Mouse (Mus musculus) spleen, adult 18-20 months (tissue): ENCODE measurements around the gene Gm11077.

Experiments used
- DNase-seq, 2 experiments: peaks; one replicate each; pipeline ENCODE4 v3.0.0; 2022; ENCODE audit warnings: mixed read lengths in 2 of 2

The Gm11077 gene

GRCm38 (mm10) chr6:140729272-140729671, at the start of gene Gm11077:
Gene Gm11077, plus strand, starts transcription at chr6:140729284.
- no peak for DNase-seq

DNA sequence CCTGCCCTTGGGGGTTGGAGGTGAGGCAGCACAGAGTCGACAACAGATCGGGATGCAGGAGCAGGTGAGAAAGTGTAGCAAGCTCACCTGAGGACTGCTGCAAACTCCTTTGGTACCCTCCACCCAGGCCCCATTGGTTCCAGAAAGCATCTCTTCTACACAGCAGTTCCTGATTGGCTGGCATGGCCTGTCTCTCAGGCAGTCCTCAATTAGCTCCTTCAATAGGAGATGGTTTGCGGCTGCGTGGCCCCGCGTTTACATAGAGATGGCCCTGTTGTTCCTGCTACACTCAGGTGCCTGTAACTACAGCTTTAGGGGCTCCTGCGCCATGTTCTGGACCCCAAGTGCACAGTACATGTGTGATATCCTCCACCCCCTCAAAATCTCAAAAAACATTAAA, 48.4 kb upstream of the Gm11077 start:
- DNase-seq = no peak

- no peak for DNase-seq
These were observed 46.3 kb upstream of the Gm11077 start for GRCm38 (mm10) chr6:140682829-140683228.

- DNase-seq = no peak
These were observed 44.7 kb upstream of the Gm11077 start for GRCm38 (mm10) chr6:140684403-140684802.

DNA sequence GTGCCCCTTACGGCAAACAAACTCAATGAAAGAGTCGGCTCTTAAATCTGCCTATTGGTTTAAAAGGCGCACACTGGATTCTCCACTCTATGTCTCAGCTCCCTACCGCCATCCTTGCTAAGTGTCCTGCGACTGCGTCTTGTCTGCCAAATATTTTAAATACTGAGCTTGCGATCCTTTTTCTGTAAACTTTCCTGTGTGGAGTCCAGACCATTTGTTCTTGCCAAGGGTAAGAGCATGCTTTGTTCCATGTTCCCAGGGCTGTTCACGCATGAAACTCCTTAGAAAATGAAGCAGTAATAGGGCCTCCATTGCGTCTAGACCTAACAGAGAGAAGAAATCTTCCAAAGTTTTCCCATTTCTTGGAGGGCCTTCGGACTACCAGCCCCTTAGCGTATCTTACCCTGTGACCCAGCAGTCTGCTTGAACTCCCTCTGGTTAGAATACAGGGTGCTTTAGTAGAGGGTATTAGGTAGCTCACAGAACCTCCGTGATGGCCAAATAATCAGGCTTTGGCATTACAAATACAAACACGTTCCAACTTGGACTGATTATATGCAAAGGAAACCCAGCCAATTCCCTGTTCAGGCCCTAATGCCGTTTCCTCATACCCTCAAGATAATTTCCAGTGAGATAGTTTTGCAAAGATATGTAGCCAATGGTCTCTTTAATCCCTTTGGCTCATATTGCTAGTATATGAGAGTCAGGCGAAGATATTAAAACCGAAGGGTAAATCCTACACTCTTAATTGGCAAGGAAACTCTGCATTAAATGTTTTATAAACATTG, 39.3 kb upstream of the Gm11077 start:
- DNase-seq = no peak

DNA sequence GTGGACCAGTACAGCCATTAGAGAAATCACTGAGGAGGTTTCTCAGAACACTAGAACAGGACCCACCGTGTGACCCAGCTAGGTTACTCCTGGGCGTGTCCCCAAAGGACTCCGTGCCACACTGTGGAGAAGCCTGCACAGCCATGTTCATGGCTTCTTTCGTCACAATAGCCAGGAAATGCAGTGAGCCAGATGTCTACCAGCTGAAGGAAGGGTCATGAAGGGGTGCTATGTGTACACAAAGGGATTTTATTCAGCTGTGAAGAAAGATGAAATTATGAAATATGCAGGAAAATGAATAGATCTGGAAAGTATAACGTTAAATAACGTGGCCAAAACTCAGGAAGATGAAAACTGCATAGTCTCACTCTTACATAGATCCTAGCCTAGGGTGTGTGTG, 36.9 kb upstream of the Gm11077 start:
- DNase-seq = no peak

- no peak for DNase-seq
These were observed 32.7 kb upstream of the Gm11077 start for GRCm38 (mm10) chr6:140696192-140696879.

DNA sequence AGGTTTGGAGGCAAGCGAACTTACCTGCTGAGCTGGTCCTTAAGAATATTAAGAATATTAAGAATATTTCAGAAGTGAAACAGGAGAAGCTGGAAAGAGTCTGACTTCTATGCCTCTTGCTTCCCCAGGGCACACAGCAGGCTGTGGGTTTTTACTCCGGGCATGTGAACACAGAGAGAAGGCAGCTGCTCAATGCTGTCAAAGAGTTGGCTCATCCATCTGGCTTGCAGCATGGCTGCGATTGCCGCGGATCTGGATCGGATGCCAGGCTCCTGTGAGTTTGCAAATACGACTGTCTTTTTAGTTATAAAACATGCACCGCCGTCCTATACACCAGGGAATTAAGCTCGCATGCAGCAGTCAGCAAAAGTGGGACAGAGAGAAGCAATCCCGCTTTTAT, 31.1 kb upstream of the Gm11077 start:
- no peak for DNase-seq

DNA sequence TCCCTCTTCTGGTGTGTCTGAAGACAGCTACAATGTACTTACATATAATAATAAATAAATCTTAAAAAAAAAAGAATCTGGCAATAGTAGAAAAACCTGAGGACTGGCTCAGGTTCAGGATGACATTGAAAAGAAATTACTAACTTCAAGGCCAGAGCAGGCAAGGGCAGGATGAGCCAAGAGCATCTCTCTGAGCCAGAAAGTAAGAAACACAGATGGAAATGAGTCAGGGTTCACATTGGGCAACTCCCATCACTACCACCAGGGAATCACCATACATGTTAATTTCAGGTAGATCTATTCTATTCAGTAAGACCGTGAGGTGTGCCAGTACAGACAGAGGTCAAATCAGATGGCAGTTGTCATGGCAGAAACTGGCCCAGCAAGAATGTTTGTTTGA, 30.5 kb upstream of the Gm11077 start:
- DNase-seq = no peak

GRCm38 (mm10) chr6:140701259-140701658, 27.8 kb upstream of the Gm11077 start:
- no peak for DNase-seq

GRCm38 (mm10) chr6:140705132-140705531, 24.0 kb upstream of the Gm11077 start:
- no peak for DNase-seq

GRCm38 (mm10) chr6:140706056-140706455, 23.0 kb upstream of the Gm11077 start:
- DNase-seq = no peak

DNA sequence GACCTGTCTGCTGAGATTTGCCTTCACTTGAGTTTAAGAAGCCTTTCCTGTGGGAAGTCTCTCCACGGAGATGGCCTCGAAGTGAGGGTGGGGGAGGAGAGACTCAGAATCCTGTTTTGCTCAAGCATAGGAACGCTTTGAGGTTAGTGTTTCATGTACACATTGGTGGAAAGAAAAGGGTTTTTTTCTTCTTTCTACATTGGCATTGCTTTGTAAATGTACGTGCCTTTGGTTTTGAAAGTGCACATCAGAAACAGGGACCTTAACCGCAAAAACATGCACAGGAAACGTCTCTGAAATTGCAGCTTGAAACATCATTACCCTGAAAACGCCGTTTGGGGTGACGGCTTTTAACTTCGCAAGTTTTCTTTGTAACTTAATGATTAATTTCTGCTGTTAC, 21.0 kb upstream of the Gm11077 start:
- DNase-seq = no peak

DNA sequence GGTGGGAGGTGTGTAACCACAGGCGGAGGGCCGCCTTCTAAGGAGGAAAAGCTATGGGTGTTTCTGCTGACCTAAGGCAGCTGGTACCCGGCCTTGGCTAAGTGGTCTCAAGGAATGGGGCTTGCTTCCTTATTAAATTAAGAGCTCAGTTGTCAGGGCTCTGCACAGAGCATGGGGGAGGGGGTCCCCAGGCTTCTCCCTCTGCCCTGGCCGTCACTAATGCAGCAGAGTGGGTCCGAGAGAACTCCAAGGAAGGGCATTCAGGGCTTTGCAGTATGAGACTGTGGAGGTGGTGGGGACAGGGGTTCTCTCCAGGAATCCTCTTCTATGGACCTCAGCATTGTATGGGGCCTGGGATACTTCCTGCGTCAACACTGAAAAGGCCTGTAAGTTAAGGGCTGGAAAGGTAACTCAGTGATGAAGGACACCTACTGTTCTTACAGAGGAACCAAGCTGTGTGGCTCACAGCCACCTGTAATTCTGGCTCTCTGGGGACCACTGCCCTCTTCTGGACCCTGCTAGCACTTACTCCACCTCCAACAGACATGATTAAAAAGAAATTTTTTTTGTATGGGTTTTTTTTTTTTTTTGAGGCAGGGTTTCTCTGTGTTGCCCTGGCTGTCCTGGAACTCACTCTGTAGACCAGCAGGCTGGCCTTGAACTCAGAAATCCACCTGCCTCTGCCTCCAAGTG, 19.5 kb upstream of the Gm11077 start:
- DNase-seq = no peak

DNA sequence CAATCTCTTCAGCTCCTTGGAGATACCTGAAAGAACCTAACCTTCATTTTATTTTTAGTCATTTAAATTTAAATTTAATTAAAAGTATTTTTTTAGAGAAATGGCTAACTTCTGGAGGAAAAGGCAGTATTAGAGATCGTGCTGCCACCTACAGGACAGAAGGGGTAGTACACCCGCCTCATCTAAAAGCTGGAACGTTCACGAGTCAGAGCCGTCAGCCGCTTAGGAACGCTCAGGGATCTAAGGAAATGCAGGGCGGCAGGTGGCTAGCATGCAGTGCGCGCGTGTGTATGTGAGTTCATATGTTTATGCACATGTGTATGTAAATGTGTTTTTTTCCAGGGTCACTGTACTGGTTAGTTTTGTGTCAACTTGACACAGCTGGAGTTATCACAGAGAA, 16.3 kb upstream of the Gm11077 start:
- peak in 1 of 2 experiments; percentile 57 for DNase-seq

DNA sequence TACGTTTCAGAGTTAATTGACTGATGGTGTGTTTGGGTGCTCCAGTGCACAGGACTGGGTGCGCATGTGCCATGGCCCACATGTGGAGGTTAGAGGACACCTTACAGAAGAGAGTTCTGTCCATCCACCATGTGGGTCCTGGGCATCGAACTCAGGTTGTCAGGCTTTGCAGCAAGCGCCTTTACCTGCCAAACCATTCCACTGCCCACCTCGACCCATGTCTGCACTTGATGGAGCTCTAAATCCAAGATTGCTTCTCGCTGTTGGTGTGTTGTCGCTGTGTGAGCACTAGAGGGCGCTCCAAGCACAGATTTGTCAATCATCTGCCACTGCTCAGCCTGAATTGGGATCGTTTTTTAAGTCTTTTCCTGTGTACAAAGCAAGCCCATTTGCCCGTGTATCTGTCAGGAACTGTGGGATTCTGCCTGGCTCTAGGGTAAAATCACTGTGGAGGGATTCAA, 14.1 kb upstream of the Gm11077 start:
- DNase-seq = peak; percentile 36 to 65

GRCm38 (mm10) chr6:140722058-140722457, 7.0 kb upstream of the Gm11077 start:
- DNase-seq = no peak

DNA sequence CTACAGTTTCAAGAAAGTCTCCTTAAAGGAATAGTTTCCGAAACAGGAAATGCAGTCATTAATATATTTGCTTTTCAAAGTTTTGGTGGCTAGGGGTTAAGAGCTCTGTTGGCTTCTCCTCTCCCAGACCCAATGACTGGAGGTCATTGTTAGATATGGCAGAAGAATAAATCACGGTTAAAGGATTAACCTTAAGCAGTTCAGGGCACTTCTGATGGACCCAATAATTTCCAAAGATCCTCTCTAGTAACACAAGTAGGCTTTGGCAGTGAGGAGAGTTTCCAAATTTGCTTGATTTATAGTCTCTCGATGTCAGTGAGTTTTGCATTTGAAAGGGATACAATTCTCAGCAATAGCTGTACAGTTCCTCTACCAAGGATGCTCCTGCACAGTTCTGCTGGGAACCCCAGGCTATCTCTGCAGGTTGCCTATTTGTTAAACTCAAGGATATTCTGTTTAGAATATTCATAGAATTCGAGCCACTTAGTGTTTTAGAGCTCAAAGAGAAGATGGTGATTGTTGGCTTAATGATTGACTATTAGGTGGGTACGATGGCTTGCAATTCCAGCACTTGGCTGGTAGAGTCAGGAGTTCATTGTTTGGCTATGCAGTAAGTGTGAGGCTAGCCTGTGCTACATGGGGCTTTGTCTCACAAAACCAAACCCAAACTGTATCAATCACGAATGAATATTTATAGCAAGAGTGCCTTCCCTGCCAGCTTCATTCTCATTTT, 1.8 kb downstream of the Gm11077 start:
- DNase-seq = no peak

DNA sequence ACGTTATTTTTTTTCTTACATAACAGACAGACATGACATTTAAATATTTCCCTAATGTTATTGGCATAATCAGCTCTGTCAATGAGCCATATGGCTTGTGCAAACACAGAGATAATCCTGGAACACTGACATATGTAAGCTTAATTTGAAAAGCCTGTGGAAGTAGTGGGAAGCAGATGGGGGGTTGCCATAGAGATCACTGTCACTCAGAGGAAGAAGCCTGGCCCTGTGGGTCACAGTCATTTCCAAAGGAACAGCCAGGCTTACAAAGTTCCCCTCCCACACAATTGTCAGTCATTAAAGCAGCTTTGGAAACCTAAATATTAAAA, 2.3 kb downstream of the Gm11077 start:
- DNase-seq = no peak

- no peak for DNase-seq
These were observed 4.0 kb downstream of the Gm11077 start for GRCm38 (mm10) chr6:140732971-140733640.

DNA sequence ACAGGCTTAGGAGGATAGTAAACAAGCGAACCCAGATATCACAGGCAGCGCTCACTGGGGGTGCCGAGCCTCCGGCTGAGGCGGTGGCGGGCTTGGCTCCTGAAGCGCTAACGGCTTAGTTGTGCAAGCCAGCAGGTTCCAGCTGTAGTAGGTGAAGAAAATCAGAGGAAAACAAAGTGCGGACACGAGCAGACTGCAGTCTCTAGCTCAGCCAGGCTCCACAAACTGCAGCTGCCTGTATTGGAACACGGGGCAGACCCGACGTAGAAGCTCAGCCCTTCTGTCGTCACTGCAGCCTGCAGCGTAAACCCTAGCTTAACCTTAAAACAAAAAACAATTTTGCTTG, 4.5 kb downstream of the Gm11077 start:
- no peak for DNase-seq

DNA sequence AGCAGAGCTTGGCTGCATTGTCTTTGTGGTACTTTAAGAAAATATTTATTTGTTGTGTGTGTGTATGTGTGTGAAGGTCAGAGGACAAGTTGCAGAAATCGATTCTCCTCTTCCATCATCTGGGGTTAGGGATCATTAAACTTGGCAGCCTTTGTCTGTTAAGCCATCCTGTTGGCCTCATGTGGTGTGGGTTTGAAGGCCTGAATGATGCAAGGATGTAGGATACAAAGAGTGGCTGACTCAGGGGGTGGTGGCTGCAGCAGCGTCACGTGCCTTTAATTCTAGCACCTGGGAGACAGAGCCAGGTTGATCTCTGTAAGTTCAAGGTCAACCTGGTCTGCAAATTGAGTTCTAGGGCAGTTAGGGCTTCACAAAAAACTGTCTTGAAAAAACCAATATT, 16.5 kb downstream of the Gm11077 start:
- DNase-seq = no peak

DNA sequence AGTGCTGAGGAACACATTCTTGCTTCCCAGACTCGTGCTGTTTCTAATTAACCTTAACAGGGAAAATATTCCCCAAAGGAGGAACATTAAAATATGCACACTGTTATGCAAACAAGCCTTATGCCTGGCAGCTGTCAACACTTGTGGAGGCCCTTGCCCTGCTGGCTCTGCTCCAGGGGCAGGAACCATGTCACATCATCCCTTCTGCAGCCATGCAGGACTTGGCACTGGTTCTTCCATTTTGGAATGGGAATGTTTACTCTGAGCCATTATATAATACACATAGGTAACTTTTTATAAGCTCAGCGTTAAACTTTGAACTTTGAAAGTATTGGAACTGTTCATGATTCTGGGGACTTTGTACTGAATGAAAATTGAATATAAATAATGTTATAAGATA, 18.5 kb downstream of the Gm11077 start:
- DNase-seq = no peak
